Mouse (Mus musculus) megakaryocyte progenitor cell, adult 5-6 weeks (primary cell): ENCODE results near the gene St6galnac5. TPM values are rescaled to one million over a fixed set of nuclear protein-coding genes. Genes with fewer than 3 reads are reported as not detected.
"Not testable (repeated sequence)": the region's sequence is repeated elsewhere in the genome, so short reads cannot be mapped to it uniquely, and the experiment has no call there.

Source experiments
- ATAC-seq: replicated peaks from 2 replicates; pipeline ENCODE4 v1.8.0; 2016; ENCODE audit warnings: mild to moderate bottlenecking, moderate TSS enrichment, inconsistent platforms; ENCODE audit not compliant: poor library complexity
- total RNA-seq, 2 experiments: library from RNA; stranded (forward) in 1 of 2; stranded (reverse) in 1 of 2; fragments of 157-497, 149-512 nt in 1 of 2; fragments of 200-1000 nt in 1 of 2; gene quantifications; 2 replicates each; pipeline versions ENCODE4 v1.2.3 to v1.2.4; 2015 to 2017

The St6galnac5 gene
- total RNA-seq, 2 experiments from 2014 or later: 0.08 TPM; not detected in 1

DNA sequence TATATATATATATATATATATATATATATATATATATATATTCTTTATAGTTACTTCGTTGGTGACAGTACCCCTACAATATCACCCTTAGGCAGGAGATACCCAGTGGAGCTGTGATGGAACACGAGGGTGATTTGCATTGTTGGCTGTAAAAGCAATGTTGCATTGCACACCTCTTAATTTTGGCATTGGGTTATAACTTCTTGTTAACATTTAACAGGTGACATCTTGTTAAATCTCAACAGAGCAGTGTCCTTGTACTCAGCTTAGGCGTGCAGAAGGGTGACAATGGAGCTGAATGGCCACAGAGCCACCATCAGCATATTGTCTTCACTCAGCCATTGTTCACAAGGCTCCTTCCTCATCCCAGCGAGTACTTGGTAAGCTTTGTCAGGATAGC is 185.8 kb downstream of the St6galnac5 start:
- ATAC-seq: no peak

DNA sequence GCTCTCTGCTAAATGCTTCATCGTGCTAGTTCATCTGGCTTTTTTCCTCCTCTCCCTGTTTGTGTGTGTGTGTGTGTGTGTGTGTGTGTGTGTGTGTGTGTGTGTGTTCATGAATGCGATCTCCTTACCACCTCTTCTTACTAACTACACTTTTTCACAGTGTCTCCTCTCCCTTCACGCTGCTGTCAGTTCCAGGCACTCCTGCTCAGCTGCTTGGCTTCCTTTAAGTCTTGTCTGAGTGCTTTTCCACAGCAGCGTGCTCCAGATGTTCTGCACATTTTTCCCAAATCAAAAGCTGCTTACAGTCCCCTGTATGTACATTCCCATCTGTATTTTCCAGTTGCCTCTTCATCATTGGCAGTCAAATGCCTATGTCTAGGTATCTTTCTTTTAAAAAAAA is 189.0 kb downstream of the St6galnac5 start:
- no peak for ATAC-seq

DNA sequence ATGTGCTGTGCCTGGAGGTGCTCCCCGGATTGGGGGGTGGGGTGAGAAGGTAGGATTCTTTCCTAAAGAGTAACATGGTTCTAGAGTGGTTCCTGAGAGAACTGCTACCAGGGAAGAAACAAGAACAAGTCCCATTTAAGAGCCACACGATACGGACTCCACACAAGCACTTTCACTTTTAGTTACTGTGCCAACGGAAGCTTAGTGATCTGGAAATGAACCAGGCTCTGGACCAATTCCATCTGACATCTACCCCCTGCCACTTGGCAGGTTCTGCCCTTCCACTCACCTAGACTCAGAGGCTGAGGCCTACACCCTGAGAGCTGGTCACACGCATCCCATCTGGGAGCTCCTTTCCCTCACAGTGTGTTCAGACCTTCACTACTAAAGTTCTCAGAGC is 189.4 kb downstream of the St6galnac5 start:
- 0 out of 2 replicates have a peak, but pooled peaks have one; percentile 16 for ATAC-seq

DNA sequence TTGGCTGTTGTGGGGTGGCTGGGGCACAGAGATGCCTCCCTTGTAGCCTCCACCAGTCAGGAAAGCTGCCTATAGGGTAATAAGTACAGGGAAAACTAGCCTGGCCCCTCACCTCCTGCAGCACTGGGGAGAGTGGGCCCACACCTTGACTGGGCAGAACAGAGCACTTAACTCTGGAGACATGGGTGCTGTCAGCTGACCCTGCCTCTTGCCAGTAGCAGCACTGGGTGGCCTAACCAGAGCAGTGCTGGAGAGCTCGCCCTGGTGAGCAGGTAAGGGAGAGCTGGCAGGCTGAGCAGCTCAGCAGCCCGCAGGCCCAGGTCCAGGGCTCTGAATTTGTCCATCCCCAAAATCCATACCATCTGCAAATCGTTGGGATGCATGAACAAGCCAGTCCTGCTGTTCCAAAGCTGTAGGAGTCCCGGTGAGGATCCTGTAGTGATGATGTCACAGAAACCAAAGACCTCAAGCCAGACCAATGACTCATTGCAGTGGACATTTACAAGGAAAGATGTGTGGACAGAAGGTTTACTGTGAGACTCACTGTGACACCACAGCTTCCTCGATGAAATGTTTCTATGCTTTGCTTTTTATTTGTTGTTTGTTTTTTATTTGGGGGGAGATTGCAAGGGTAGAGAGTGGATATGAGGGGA is 193.6 kb downstream of the St6galnac5 start:
- not testable (repeated sequence) for ATAC-seq

DNA sequence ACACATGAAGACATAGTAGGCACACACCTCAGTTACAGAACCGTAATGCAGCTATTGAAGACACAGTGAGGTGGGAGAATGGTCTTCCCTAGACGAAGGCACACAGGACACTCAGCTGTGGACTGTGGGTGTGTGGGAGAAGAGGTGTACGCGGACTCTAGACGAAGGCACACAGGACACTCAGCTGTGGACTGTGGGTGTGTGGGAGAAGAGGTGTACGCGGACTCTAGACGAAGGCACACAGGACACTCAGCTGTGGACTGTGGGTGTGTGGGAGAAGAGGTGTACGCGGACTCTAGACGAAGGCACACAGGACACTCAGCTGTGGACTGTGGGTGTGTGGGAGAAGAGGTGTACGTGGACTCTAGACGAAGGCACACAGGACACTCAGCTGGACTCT is 197.7 kb downstream of the St6galnac5 start:
- ATAC-seq: 0 out of 2 replicates have a peak, but pooled peaks have one; percentile 22

DNA sequence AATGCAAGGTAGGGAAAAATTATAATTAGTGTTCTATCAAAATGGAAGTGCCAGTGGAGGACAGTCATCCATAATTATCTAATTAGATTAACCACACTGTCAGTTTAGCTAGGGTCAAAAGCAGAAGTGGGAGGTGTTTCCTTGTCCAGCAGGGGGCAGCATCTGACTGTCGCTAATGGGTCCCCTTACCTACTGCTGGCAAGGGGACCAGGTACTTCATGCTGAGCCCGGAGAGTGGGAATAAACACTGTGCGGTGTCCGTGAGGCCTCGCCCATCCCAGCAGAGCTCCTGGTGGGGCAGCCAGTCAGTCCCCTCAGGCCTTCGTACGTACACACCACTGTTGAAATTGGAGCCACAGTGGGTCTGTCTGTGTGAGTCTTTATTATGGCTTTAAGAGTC is 198.3 kb downstream of the St6galnac5 start:
- peak; percentile 97 for ATAC-seq

DNA sequence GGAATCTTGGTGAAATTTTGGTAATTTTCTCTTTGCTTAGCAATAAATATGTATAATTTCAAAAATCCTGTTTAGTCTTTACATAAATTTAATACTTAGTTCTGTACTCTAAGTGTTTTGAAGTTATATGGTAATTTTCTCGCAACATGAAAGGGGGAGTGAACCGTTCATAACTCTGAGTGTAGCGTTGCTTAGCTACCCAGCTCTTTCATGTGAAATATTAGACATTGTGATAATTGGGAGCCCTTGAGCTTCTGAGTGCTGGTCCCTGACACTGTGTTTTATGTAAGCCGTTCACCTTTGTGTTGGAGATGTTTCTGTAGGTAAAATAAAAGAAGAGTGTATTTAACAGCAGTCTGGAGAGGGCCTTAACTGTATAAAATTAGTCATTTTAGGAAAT is 202.2 kb downstream of the St6galnac5 start:
- no peak for ATAC-seq

DNA sequence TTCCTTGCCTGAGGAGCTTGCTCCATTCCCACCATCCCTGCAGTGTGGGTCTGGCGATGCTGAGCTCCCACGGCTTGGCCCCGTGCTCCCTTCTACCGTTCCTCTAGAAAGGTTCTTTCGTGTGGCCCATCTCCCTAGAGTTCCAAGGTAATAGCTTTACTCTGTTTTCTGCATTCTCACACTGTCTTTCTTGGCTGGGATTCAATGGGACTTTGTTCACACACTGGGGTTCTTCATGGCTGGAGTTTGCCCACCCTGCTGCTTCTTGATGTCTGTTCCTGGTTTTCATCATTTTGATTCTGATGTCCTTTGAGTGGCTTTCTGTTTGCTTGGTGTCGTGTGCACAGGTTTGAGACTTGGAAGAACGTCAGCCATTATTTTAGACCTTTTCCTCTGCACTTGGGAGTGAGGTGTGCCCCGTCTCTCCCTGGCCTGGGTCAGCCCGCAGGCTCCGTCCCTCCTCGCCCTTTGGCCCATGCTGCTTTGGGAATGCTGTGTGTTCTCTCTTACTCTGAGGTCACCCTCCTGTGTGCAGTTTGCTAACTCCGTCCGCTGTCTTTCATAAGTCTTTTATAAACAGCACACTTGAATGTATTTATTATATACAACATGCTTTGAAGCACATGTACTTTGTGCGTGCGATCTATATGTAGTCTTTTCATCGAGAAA is 205.0 kb downstream of the St6galnac5 start:
- ATAC-seq: no peak

DNA sequence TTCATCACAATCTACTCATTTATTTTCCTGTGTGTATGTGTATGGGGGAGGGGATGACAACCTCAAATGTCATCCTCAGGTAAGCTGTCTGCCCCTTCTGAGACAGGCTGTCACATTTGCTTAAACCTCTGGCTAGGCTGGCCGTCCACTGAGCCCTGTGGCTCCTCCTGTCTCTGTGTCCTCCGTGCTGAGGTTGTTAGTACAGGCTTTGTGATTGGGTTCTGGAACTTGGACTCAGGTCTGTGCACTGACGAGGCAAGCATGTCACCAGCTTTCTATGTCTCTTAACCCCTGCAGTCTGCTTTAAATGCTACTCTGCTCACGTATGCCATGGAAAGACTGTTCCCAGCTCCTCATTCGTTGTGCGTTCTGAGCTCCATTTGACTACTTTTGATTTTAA is 205.7 kb downstream of the St6galnac5 start:
- ATAC-seq: no peak

DNA sequence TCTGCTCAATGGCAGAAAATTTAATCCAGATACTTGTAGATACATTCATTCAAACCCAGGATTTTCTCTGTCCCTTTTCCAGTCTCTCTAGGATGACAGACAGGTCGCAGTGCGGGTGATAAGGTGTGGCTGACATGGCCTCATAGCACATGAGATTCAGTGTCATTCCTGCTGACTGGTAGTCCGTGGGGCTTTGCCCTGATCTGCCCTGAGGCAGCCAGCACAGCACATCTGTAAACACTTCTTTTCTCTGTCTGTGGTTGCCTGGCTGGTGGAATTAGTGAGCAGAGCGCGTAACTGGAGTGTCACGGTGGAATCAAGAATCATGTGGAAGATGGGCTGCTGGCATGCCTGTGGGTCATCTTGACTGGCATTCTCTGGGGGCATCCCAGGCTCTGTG is 212.0 kb downstream of the St6galnac5 start:
- ATAC-seq: no peak

DNA sequence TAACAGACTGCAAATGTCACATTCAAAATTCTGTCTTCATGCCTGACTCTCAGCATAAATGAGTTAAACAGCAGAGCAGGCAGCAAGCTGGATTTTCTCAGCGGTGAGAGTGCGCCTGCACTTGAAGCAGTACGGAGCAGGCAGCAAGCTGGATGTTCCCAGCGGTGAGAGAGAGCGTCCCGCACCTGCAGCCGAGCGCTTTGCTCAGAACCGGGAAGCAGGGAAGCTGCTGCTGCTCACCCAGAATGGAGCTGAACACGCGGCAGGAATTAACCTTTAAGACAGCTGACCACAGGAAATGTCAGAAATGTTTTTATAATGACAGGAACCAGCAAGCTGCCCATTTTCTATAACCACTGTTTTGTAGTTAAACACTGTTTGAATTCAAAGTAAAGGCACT is 214.6 kb downstream of the St6galnac5 start:
- ATAC-seq: no peak
